Mouse (Mus musculus) left cerebral cortex, adult 8-10 months (tissue): Measurements from ENCODE around the gene Grin2b. TPM values are rescaled to one million over a fixed set of nuclear protein-coding genes. Genes with fewer than 3 reads are reported as not detected.
A peak's percentile ranks its signal among the peaks of the same experiment; 100 is the strongest.
"Not testable (repeated sequence)": the region's sequence is repeated elsewhere in the genome, so short reads cannot be mapped to it uniquely, and the experiment has no call there.

Experiments used
- DNase-seq, 2 experiments: peaks; one replicate each; pipeline ENCODE4 v3.0.0; 2022; ENCODE audit warnings: low spot score in 2 of 2
- microRNA-seq, 2 experiments: library from miRNA; unstranded; fragments of <30 nt; microRNA quantifications; one replicate each; pipeline ENCODE4 v1.2.0; 2022
- total RNA-seq, 4 experiments: library from RNA; stranded (reverse); gene quantifications; 2 replicates each; pipeline ENCODE4 v1.2.4; 2022

The Grin2b gene
- total RNA-seq, 4 experiments from 2014 or later: 190 to 249 (median 208) TPM

DNA sequence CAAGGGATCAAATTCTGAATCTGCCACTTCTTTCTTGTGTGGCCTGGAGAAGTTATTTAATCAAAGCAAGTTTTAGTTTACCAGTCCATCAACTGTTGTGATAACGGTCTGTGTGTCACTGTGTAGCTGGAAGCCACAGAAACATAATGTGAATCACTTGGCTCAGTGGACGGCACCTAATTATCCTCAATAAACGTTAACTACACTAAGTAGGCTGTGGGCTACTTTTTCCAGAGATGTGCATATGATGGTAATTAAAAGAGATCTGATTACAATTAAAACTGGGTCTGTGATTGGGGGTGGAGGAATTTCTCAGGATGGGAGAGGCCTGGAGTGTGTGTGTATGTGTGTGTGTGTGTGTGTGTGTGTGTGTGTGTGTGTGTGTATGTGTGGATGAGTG is 471.9 kb downstream of the Grin2b start:
- no peak for DNase-seq

DNA sequence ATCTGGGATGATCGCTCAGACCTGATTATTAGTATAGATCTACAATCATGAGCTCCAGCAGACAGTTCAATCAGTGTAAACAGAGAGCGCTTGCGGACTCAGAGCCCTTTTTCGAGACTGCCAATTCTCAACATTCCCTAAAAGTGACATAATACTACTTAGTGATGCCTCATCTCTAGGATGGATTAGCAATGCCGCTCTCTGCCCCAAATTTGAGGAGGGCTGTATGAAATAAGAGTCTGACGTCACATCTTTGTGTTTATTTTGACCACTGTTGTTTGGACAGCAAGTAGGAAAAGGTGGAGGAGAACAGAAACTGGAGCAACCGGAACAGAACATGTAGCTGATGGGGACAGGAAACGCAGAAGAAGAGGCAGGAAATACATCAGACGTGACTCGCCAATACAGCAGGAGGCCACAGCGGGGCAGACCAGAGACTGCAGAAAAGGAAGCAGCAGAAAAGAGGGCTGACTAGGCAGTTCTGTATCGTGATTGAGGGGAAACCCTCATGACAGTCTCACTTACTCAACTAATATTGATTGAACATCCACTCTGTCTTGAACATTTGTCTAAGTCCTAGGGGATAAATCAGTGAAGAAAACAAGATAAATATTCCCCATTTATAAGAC is 472.5 kb downstream of the Grin2b start:
- DNase-seq: no peak

DNA sequence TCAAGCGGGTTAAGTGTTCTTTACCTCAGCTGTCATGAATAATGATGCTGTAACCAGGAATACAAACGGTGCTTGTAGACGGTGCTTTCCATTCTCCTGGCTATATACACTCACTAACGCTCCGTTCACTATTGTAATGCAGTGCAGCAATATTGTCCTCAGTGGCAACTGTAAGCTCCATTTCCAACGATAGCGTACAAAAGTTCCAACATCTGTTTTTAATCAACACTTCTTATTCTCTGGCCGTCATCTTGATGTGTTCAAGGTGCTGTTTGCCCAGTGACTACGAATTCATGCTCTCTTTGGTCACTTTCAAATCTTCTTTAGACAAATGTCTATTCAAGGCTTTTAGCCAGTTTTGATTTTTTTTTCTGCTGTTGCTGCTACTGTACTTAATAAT is 480.8 kb downstream of the Grin2b start:
- no peak for DNase-seq

DNA sequence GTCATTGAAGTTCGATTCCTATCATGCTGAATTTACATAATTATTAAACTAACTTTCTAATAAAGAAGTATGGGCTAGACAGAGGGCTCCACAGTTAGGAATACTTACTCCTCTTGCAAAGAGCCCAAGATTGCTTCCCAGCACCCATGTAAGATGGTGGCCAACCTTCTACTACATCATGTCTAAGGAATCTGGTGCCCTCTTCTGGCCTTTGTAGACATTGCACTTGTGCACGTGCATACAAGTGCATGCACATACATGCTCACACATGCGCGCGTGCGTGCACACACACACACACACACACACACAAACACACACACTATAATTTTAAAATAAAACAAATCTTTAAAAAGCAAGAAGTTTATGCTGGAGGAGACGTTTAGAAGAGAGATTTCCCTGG is 481.8 kb downstream of the Grin2b start:
- no peak for DNase-seq

DNA sequence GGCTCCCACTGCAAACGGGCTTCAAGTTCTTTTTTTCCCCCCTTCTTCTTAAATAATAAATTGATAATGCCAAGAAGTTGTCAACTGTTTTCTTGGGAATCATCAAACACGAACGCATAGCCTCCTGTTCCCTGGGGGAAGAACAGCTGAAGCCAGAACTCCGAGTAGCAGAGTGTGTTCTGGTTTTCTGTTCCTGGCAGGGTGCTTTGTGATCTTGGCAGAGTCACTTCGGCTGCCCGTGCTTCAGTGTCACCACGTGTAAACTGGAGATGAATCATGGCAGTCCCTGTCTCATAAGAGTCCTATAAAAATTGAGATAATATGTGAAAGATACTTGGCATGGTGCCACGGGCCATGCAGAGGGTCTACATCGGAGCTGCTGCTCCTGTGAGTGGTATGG is 485.4 kb downstream of the Grin2b start:
- DNase-seq: peak in 1 of 2 experiments; percentile 24

DNA sequence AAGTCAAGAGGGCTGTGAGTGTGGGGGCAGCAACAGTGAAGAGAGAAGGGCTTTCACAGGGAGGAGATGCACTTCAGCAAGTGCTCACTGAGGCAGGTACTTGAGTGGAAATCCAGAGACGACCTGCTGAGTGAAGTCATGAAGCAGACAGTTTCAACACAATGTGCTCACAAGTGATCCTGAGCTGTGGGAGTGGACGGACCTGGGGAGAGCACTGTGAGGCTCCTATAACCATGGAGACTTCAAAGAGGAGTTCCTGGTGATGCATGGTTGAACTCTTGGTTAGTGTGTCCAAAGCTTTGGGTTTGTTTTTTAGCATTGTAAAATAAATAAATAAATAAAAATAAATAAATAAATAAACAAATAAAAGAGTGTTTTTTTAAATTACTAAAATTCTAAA is 489.1 kb downstream of the Grin2b start:
- DNase-seq: no peak

DNA sequence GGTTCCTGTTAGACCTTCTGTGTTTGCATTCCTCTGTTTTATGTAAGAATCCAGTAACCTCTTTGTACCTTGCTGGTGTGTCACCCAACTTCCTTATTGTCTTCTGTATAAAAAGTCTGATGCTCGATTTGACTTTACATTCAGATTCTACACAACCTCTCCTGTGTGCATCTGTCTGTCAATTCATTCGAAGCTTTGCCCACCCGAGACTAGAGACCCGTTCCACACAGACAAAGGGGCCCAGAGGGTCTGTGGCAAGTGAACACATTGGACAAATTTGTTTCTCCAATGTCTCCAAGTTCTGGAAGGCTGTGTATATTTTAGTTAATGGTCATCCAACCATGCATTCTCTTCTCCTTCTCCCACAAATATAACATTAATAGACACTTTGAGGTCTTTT is 491.9 kb downstream of the Grin2b start:
- DNase-seq: not testable (repeated sequence)

DNA sequence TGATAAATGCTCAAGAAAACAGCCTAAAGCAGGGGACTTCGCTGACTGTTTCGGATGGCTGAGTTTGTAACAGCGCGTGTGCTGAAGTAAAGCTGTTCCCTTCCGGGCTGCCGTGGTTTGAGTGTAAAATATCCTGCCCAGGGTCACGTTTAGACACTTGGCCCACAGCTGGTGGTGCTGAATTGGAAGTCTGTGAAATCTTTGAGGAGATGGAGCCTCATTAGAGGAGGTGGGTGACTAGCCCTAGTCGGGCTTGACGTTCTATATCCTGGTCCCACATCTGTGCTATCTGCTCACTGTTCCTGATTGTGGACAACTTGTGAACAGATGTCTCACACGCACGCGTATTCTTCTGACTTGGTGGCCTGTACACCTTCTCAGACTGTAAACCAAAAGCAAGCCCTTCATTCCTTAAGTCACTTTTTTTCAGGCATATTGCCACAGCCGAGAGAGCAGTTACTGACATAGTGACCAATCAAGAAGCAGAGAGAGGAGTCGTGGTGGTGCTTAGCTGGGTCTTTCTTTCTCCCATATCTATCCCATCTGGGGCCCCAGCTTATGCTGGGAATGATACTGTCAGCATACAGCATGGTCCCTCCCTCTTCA is 493.1 kb downstream of the Grin2b start:
- DNase-seq: no peak

DNA sequence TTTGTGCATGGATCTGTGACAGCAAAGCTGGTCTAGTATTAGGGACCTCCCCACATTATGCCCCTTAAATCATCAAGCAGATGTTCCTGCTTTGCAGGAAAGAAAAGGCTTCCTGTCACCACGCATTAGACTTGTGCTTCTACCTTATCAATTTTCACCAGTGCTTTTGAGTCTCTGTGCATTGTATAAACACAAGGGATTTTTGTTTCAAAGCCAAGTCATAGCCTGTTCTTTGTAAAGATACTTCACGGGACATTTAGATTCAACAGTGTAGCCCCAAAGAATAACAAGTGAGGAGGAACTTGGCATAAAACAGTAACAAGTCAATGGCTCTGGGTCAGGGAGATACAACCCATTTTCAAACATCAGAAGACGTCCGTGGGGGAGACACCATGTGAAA is 498.9 kb downstream of the Grin2b start:
- DNase-seq: no peak

DNA sequence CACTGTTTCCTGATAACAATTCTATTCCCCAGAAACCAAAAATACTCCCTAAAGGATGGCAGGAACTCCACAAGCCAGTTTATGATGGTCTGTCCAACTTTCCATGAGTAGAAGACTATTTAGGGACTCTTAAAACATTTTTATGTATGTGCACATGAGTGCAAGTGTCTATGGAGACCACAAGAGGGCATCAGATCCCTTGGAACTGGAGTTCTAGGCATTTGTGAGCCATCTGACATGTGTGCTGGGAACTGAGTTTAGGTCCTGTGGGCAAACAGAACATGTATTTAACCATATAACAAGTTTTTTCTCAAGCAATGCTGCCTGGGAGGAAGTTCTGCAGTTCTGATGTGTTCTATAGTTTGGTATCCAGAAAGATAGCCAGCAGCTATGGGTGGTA is 501.3 kb downstream of the Grin2b start:
- DNase-seq: no peak

Small RNAs within 50 kb of the gene (microRNA-seq; reads per million reads assigned to microRNA genes)
- gene Gm22892: 0 reads per million in 2 experiments

Other genes with a start within 250 kb of the Grin2b start
- not detected for gene Gm8994, start 154.0 kb upstream of the Grin2b start, total RNA-seq
- not detected for gene E330021D16Rik, start 242.1 kb upstream of the Grin2b start, total RNA-seq